Mouse (Mus musculus): Measurements from ENCODE around the gene Lep.

GRCm38 (mm10) chr6:29028129-29028528 is 31.9 kb upstream of the Lep start:
- TF ChIP-seq POLR2A (IDR thresholded peaks at IDR 0.05; ENCODE audit: borderline replicate concordance, low read depth, low read length) (no peak), CTCF (IDR thresholded peaks at IDR 0.05; ENCODE audit: low read depth, low read length) (no peak)
